Mouse (Mus musculus): ENCODE measurements around the gene Glrp1. TPM values are rescaled to one million over a fixed set of nuclear protein-coding genes. Genes with fewer than 3 reads are reported as not detected.
A peak's percentile ranks its signal among the peaks of the same experiment; 100 is the strongest.

Gene Glrp1
- polyA plus RNA-seq, 1 experiment from 2014 or later, result not detected

- no peak overlapping the region for H3K4me3 ChIP-seq (ENCODE audit: low read length)
- H3K36me3 ChIP-seq (ENCODE audit: control insufficient read depth, insufficient read depth, low read length), result no peaks in the 10 kb centered on the region
- H3K27me3 ChIP-seq (replicated peaks; ENCODE audit: control insufficient read depth, insufficient read depth, low read length), result no peaks in the 10 kb centered on the region
- no peak overlapping the region for H3K4me2 ChIP-seq (ENCODE audit: low read depth, low read length)
- no peak for ATAC-seq
- 49% methylated on average over 6 of the region's 6 CpGs for WGBS
- H3K27ac ChIP-seq (ENCODE audit: low read length), result no peak overlapping the region
- H3K4me1 ChIP-seq (ENCODE audit: control insufficient read depth, insufficient read depth, low read length), result peaks cover 25% of the 10 kb centered on the region
- H3K9me3 ChIP-seq (ENCODE audit: control insufficient read depth, low read length), result no peaks in the 10 kb centered on the region
- no peak overlapping the region for H3K9ac ChIP-seq (ENCODE audit: low read depth, low read length)
These were observed 37.6 kb downstream of the Glrp1 start for GRCm38 (mm10) chr1:88472258-88472657.

DNA sequence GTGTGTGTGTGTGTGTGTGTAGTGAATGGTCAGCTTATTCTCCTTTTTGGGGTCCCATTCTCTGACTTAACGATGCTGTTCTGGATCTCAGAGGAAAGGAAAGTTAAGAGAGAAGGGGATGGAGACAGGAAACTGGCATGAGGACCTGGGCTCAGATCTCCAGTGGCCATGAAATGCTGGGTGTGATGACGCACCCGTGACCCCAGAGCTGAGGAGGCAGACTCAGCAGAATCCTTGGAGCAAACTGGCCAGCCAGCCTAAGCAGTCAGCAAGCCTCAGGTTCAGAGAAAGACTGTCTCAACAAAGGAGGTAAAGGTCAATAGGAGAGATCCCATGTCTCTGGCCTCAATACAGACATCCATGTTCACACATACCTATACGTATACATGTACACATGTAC, 40.1 kb downstream of the Glrp1 start:
- no peak overlapping the region for H3K9ac ChIP-seq (ENCODE audit: low read depth, low read length)
- no peak overlapping the region for H3K4me2 ChIP-seq (ENCODE audit: low read depth, low read length)
- H3K27ac ChIP-seq (ENCODE audit: low read length), result no peak overlapping the region
- 92% methylated on average over 4 of the region's 4 CpGs for WGBS
- peaks cover 7% of the 10 kb centered on the region; the same call in 1 of the 2 replicates for H3K4me1 ChIP-seq (ENCODE audit: control insufficient read depth, insufficient read depth, low read length)
- no peaks in the 10 kb centered on the region for H3K9me3 ChIP-seq (ENCODE audit: control insufficient read depth, low read length)
- H3K36me3 ChIP-seq (ENCODE audit: control insufficient read depth, insufficient read depth, low read length), result no peaks in the 10 kb centered on the region
- H3K27me3 ChIP-seq (replicated peaks; ENCODE audit: control insufficient read depth, insufficient read depth, low read length), result no peaks in the 10 kb centered on the region
- no peak for ATAC-seq
- no peak overlapping the region for H3K4me3 ChIP-seq (ENCODE audit: low read length)

DNA sequence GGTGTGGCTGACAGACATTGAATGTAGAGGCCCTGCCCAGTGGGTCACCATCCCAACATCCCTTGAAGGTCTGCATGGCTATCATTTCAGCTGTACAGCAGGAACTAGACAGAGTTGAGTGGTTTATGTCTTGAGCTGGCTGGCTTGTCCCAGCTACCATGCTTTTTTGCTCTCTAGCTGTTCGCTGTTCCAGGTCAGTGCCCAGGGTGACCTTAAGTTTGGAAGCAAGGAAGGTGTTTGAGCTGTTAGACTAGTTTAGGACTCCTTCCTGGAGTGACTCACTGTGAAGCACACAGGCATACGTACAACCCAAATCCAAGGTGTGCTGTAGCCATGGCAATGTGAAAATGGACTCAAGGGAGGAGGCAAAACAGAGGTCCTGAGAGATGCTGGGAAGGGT, 41.5 kb downstream of the Glrp1 start:
- Histone ChIP-seq H3K9ac (ENCODE audit: low read depth, low read length) (no peak overlapping the region), H3K4me1 (ENCODE audit: control insufficient read depth, insufficient read depth, low read length) (no peaks in the 10 kb centered on the region), H3K4me2 (ENCODE audit: low read depth, low read length) (no peak overlapping the region), H3K27ac (ENCODE audit: low read length) (no peak overlapping the region), H3K36me3 (ENCODE audit: control insufficient read depth, insufficient read depth, low read length) (no peaks in the 10 kb centered on the region), H3K9me3 (ENCODE audit: control insufficient read depth, low read length) (no peaks in the 10 kb centered on the region), H3K4me3 (ENCODE audit: low read length) (no peak overlapping the region), H3K27me3 (replicated peaks; ENCODE audit: control insufficient read depth, insufficient read depth, low read length) (no peaks in the 10 kb centered on the region)
- 89% methylated on average over 2 of the region's 2 CpGs for WGBS
- no peak for ATAC-seq

GRCm38 (mm10) chr1:88467866-88468265, 42.0 kb downstream of the Glrp1 start:
- Histone ChIP-seq H3K36me3 (ENCODE audit: control insufficient read depth, insufficient read depth, low read length) (no peaks in the 10 kb centered on the region), H3K27me3 (replicated peaks; ENCODE audit: control insufficient read depth, insufficient read depth, low read length) (no peaks in the 10 kb centered on the region), H3K27ac (ENCODE audit: low read length) (no peak overlapping the region), H3K9ac (ENCODE audit: low read depth, low read length) (no peak overlapping the region), H3K9me3 (ENCODE audit: control insufficient read depth, low read length) (no peaks in the 10 kb centered on the region), H3K4me1 (ENCODE audit: control insufficient read depth, insufficient read depth, low read length) (no peaks in the 10 kb centered on the region), H3K4me2 (ENCODE audit: low read depth, low read length) (no peak overlapping the region), H3K4me3 (ENCODE audit: low read length) (no peak overlapping the region)
- 86% methylated on average over 5 of the region's 5 CpGs for WGBS
- no peak for ATAC-seq

DNA sequence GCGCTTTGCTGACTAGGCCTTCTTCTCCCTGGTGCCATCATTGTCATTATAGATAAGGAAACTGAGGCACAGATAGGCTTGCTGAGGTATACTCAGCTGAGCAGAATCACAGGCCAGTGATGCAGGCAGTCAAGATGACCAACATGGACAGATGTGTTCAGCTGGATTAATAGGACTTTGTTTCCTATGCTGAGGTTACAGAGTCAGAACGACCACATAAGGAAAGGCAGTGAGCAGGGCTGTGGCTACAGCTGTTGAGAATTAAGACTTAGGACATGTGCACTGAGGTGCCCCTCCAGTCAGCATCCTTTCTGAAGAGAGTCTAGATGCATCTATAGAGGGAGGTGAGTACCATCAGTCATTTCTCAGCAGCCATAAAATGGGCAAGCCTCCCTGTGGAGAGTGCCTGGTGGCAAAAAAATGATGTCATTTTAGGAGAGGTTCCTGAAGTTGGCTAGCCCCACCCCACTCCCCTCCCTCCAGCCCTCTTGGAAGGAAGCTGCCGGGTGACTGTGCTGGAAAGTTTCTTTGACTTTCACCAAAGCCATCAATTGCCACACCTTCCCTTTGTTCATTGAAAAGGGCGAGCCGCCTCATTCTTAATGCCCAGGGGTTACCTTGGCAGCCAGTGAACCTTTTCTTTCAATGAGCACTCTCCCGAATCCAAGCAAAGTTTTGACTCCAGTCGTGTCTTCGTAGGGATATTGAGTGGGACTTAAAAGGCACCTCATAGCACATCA, 43.4 kb downstream of the Glrp1 start:
- WGBS, result 66% methylated on average over 8 of the region's 8 CpGs
- Histone ChIP-seq H3K9me3 (ENCODE audit: control insufficient read depth, low read length) (no peaks in the 10 kb centered on the region), H3K27me3 (replicated peaks; ENCODE audit: control insufficient read depth, insufficient read depth, low read length) (no peaks in the 10 kb centered on the region), H3K9ac (ENCODE audit: low read depth, low read length) (no peak overlapping the region), H3K4me2 (ENCODE audit: low read depth, low read length) (no peak overlapping the region), H3K36me3 (ENCODE audit: control insufficient read depth, insufficient read depth, low read length) (no peaks in the 10 kb centered on the region), H3K27ac (ENCODE audit: low read length) (no peak overlapping the region), H3K4me1 (ENCODE audit: control insufficient read depth, insufficient read depth, low read length) (no peaks in the 10 kb centered on the region), H3K4me3 (ENCODE audit: low read length) (no peak overlapping the region)
- no peak for ATAC-seq

DNA sequence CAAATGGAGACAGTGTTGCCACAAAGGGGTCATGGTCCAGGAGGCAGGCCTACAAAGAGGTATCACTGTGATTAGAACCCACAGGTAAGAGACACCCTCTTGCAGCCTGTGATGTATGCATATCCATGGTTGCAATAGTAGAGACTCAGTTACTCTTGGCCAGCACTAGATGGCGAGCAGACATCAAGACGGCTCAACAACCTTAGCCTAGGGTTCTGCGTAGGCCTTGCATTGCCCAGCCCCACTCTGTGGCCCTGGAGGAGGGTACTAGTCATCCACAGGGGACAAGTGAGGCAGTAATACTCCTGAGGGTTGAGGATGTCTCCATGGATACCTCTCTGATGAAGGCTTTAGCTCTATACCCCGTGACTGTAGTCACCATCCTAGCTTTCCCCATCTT, 44.1 kb downstream of the Glrp1 start:
- peak; percentile 22; the same call in 1 of the 2 replicates for ATAC-seq
- 64% methylated on average over 4 of the region's 4 CpGs for WGBS
- H3K9ac ChIP-seq (ENCODE audit: low read depth, low read length), result no peak overlapping the region
- H3K27me3 ChIP-seq (replicated peaks; ENCODE audit: control insufficient read depth, insufficient read depth, low read length), result no peaks in the 10 kb centered on the region
- no peaks in the 10 kb centered on the region for H3K9me3 ChIP-seq (ENCODE audit: control insufficient read depth, low read length)
- no peaks in the 10 kb centered on the region for H3K36me3 ChIP-seq (ENCODE audit: control insufficient read depth, insufficient read depth, low read length)
- H3K4me3 ChIP-seq (ENCODE audit: low read length), result no peak overlapping the region
- H3K4me2 ChIP-seq (ENCODE audit: low read depth, low read length), result no peak overlapping the region
- no peaks in the 10 kb centered on the region for H3K4me1 ChIP-seq (ENCODE audit: control insufficient read depth, insufficient read depth, low read length)
- no peak overlapping the region for H3K27ac ChIP-seq (ENCODE audit: low read length)

GRCm38 (mm10) chr1:88464109-88464905, 45.6 kb downstream of the Glrp1 start:
- Histone ChIP-seq H3K4me2 (ENCODE audit: low read depth, low read length) (no peak overlapping the region), H3K27ac (ENCODE audit: low read length) (no peak overlapping the region), H3K27me3 (replicated peaks; ENCODE audit: control insufficient read depth, insufficient read depth, low read length) (no peaks in the 10 kb centered on the region), H3K4me1 (ENCODE audit: control insufficient read depth, insufficient read depth, low read length) (no peaks in the 10 kb centered on the region), H3K36me3 (ENCODE audit: control insufficient read depth, insufficient read depth, low read length) (no peaks in the 10 kb centered on the region), H3K9ac (ENCODE audit: low read depth, low read length) (no peak overlapping the region), H3K4me3 (ENCODE audit: low read length) (no peak overlapping the region), H3K9me3 (ENCODE audit: control insufficient read depth, low read length) (no peaks in the 10 kb centered on the region)
- peak; percentile 59 for ATAC-seq
- 68% methylated on average over 6 of the region's 6 CpGs for WGBS

- Histone ChIP-seq H3K4me1 (ENCODE audit: control insufficient read depth, insufficient read depth, low read length) (no peaks in the 10 kb centered on the region), H3K9me3 (ENCODE audit: control insufficient read depth, low read length) (peaks cover 4% of the 10 kb centered on the region; the same call in 1 of the 2 replicates), H3K4me2 (ENCODE audit: low read depth, low read length) (no peak overlapping the region), H3K27me3 (replicated peaks; ENCODE audit: control insufficient read depth, insufficient read depth, low read length) (no peaks in the 10 kb centered on the region), H3K27ac (ENCODE audit: low read length) (no peak overlapping the region), H3K36me3 (ENCODE audit: control insufficient read depth, insufficient read depth, low read length) (no peaks in the 10 kb centered on the region), H3K9ac (ENCODE audit: low read depth, low read length) (no peak overlapping the region), H3K4me3 (ENCODE audit: low read length) (no peak overlapping the region)
- WGBS, result 77% methylated on average over 3 of the region's 3 CpGs
- ATAC-seq, result no peak
These were observed 46.6 kb downstream of the Glrp1 start for GRCm38 (mm10) chr1:88463241-88463640.

DNA sequence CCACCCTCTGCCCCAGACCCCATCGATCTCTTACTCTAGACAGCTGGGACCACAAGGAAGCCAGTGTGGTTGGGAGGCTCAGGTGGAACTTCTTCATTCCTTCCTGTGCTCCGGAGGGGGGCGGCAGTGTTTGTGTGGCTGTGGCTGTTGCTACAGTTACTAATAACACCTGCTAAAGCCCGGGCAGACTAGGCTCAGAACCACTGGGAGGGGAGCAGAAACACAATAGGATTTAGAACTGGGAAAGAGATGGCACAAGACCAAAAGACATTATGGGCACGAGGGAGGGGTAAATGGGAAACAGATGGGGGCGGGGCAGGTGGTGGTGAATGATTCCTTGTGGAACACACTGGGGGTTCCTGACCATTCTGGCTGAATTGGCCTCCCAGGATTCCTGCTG, 47.4 kb downstream of the Glrp1 start:
- no peak overlapping the region for H3K9ac ChIP-seq (ENCODE audit: low read depth, low read length)
- WGBS, result 51% methylated on average over 6 of the region's 6 CpGs
- H3K36me3 ChIP-seq (ENCODE audit: control insufficient read depth, insufficient read depth, low read length), result no peaks in the 10 kb centered on the region
- no peaks in the 10 kb centered on the region for H3K27me3 ChIP-seq (replicated peaks; ENCODE audit: control insufficient read depth, insufficient read depth, low read length)
- H3K4me3 ChIP-seq (ENCODE audit: low read length), result no peak overlapping the region
- no peaks in the 10 kb centered on the region for H3K4me1 ChIP-seq (ENCODE audit: control insufficient read depth, insufficient read depth, low read length)
- H3K27ac ChIP-seq (ENCODE audit: low read length), result no peak overlapping the region
- peaks cover 4% of the 10 kb centered on the region; the same call in 1 of the 2 replicates for H3K9me3 ChIP-seq (ENCODE audit: control insufficient read depth, low read length)
- no peak for ATAC-seq
- no peak overlapping the region for H3K4me2 ChIP-seq (ENCODE audit: low read depth, low read length)

All from intestine, embryonic 16.5 days (tissue).